In the genomic region with DNA sequence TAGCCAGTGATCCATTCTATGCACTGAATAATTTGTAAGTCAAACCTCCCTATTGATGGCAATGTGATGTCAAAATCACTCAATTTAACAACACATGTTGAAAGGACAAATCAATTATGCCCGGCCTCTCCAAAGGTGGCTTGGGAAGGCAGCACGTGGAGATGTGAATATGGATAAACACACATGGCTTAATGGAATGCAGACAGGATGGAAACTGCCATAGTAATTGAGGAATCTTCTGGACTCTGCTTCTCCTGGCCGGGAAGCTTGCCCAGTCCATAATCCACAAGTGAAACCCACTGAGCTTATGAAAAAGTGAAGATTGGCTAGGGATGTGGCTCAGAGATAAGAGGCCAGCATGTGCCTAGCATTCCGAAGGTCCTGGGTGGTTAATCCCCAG, we compare ENCODE assay signal across 17 mouse cellular contexts.
"Had no signal": no experiment of that assay in that cellular context is flagged by ENCODE, and none has a peak within 500 bp of the region (broad histone marks: within the 10 kb centered on the region; RNA-seq: fewer than 3 reads in every experiment).

No protein-coding gene starts in this region.

- H3K36me3 ChIP-seq: liver, embryonic 13.5 days; lung, embryonic 15.5 days; midbrain, embryonic 12.5 days; neural tube, embryonic 13.5 days had no signal

- H3K9ac ChIP-seq: liver, embryonic 13.5 days; liver, postnatal 0 days; lung, embryonic 15.5 days; midbrain, embryonic 12.5 days; neural tube, embryonic 13.5 days had no signal

- H3K4me2 ChIP-seq: liver, embryonic 13.5 days; lung, embryonic 15.5 days; midbrain, embryonic 12.5 days; neural tube, embryonic 13.5 days had no signal

- H3K9me3 ChIP-seq: liver, embryonic 13.5 days; lung, embryonic 15.5 days; midbrain, embryonic 12.5 days; neural tube, embryonic 13.5 days had no signal

- H3K27me3 ChIP-seq: liver, embryonic 13.5 days; lung, embryonic 15.5 days had no signal

- DNase-seq: kidney, adult 8-10 months; kidney, postnatal 10 days; kidney, postnatal 4 days; liver; liver, embryonic 13.5 days; liver, postnatal 0 days; lung, postnatal 14 days; right cerebral cortex, adult 18-20 months; right cerebral cortex, postnatal 25 days; spleen, adult 18-20 months; thymus, adult 18-20 months; thymus, postnatal 14 days had no signal

- H3K4me3 ChIP-seq: left cerebral cortex, adult 2 months; liver, embryonic 13.5 days; lung, embryonic 15.5 days; midbrain, embryonic 12.5 days; neural tube, embryonic 13.5 days had no signal

- ATAC-seq: liver, postnatal 0 days; midbrain, embryonic 16.5 days had no signal

- H3K27ac ChIP-seq: left cerebral cortex, adult 2 months; liver, embryonic 13.5 days; lung, embryonic 15.5 days; midbrain, embryonic 12.5 days; neural tube, embryonic 13.5 days had no signal

- H3K4me1 ChIP-seq: liver, embryonic 13.5 days; lung, embryonic 15.5 days had no signal
